Mouse (Mus musculus) limb, embryonic 14.5 days (tissue): ENCODE measurements around the gene 1700012A03Rik. TPM values are rescaled to one million over a fixed set of nuclear protein-coding genes. Genes with fewer than 3 reads are reported as not detected.

Experiments used
- ATAC-seq: fragments of 200-750 bp; cut with Nextera tagmentation; 2 replicates; pipeline ENCODE4 v1.8.0; 2017; ENCODE audit warnings: low read depth, moderate number of reproducible peaks, moderate TSS enrichment; ENCODE audit not compliant: low FRiP score
- DNase-seq: peaks from one replicate; pipeline ENCODE4 v3.0.0-alpha.2; 2015; ENCODE audit warnings: low spot score
- H3K27ac ChIP-seq: fragments of 300-500 bp; sonication (generic); replicated peaks from 2 replicates; pipeline ENCODE4 v1.5.1; 2014; ENCODE audit warnings: low read depth, mild to moderate bottlenecking, low read length, moderate library complexity, mixed read lengths
- H3K27me3 ChIP-seq: fragments of 300-500 bp; sonication (generic); 2 replicates; pipeline ENCODE4 v1.6.1; 2014; ENCODE audit warnings: low read length, mixed read lengths; ENCODE audit not compliant: control insufficient read depth, insufficient read depth
- H3K36me3 ChIP-seq: fragments of 300-500 bp; sonication (generic); 2 replicates; pipeline ENCODE4 v1.6.1; 2014; ENCODE audit warnings: mild to moderate bottlenecking, low read length, moderate library complexity, mixed read lengths; ENCODE audit not compliant: control insufficient read depth, insufficient read depth
- H3K4me1 ChIP-seq: fragments of 300-500 bp; sonication (generic); 2 replicates; pipeline ENCODE4 v1.6.1; 2014; ENCODE audit warnings: antibody characterized with exemption, low read length, mixed read lengths; ENCODE audit not compliant: control insufficient read depth, insufficient read depth
- H3K4me2 ChIP-seq: fragments of 300-500 bp; sonication (generic); replicated peaks from 2 replicates; pipeline ENCODE4 v1.6.1; 2014; ENCODE audit warnings: low read depth, mild to moderate bottlenecking, low read length, moderate library complexity; ENCODE audit not compliant: severe bottlenecking
- H3K4me3 ChIP-seq: fragments of 300-500 bp; sonication (generic); replicated peaks from 2 replicates; pipeline ENCODE4 v1.5.1; 2014; ENCODE audit warnings: low read length
- H3K9ac ChIP-seq: fragments of 300-500 bp; sonication (generic); 2 replicates; pipeline ENCODE4 v1.6.1; 2014; ENCODE audit warnings: mild to moderate bottlenecking, low read depth, low read length, moderate library complexity; ENCODE audit not compliant: severe bottlenecking
- H3K9me3 ChIP-seq: fragments of 300-500 bp; sonication (generic); 2 replicates; pipeline ENCODE4 v1.6.1; 2016; ENCODE audit warnings: low read length; ENCODE audit not compliant: control insufficient read depth
- POLR2A ChIP-seq: fragments of 200-500 bp; IDR thresholded peaks from 2 replicates; pipeline ENCODE4 v1.8.0; 2012; ENCODE audit warnings: inconsistent platforms, mild to moderate bottlenecking, moderate library complexity, borderline replicate concordance; ENCODE audit not compliant: insufficient read depth, insufficient read length; ENCODE audit errors: extremely low read depth
- WGBS: fragments of 180-500 bp; shearing (Covaris S2); extraction: QIAGEN DNeasy Blood & Tissue Kit; methylation state at CpG from one replicate; pipeline ENCODE4 v1.1.7; 2014; 5-methylcytosine and 5-hydroxymethylcytosine counted together
- polyA plus RNA-seq, 2 experiments: library from polyadenylated mRNA; depleted of rRNA in 1 of 2; stranded (reverse) in 1 of 2; unstranded in 1 of 2; fragments of >200 nt; fragmentation: Nextera tagmentation in 1 of 2; extraction: Ambion mirVana in 1 of 2; gene quantifications; 2 replicates each; pipeline versions ENCODE4 v1.2.1 to v1.2.3; 2012 to 2014

1700012A03Rik gene
- polyA plus RNA-seq, 2 experiments, result not detected

GRCm38 (mm10) chr6:32058571-32058970 is 8.5 kb downstream of the 1700012A03Rik start:
- H3K27ac ChIP-seq, result no peak overlapping the region
- H3K9me3 ChIP-seq, result no peaks in the 10 kb centered on the region
- no peaks in the 10 kb centered on the region for H3K27me3 ChIP-seq
- ATAC-seq (no peak), DNase-seq (no peak)
- H3K4me2 ChIP-seq, result no peak overlapping the region
- no peaks in the 10 kb centered on the region for H3K36me3 ChIP-seq
- no peak overlapping the region for H3K4me3 ChIP-seq
- no peak for TF ChIP-seq POLR2A
- 91% methylated on average over 2 of the region's 2 CpGs for WGBS
- no peak overlapping the region for H3K9ac ChIP-seq
- no peaks in the 10 kb centered on the region for H3K4me1 ChIP-seq

GRCm38 (mm10) chr6:32060641-32061040 is 10.6 kb downstream of the 1700012A03Rik start:
- Histone ChIP-seq H3K4me1 (no peaks in the 10 kb centered on the region), H3K9ac (no peak overlapping the region), H3K9me3 (no peaks in the 10 kb centered on the region), H3K4me3 (no peak overlapping the region), H3K27me3 (no peaks in the 10 kb centered on the region), H3K4me2 (no peak overlapping the region), H3K27ac (no peak overlapping the region), H3K36me3 (no peaks in the 10 kb centered on the region)
- ATAC-seq, result no peak
- 86% methylated on average over 2 of the region's 2 CpGs for WGBS
- DNase-seq, result no peak
- no peak for TF ChIP-seq POLR2A

- H3K4me3 ChIP-seq, result no peak overlapping the region
- DNase-seq (no peak), ATAC-seq (no peak)
- no peaks in the 10 kb centered on the region for H3K27me3 ChIP-seq
- no peak overlapping the region for H3K4me2 ChIP-seq
- TF ChIP-seq POLR2A, result no peak
- no peaks in the 10 kb centered on the region for H3K9me3 ChIP-seq
- 77% methylated on average over 9 of the region's 9 CpGs for WGBS
- no peak overlapping the region for H3K9ac ChIP-seq
- no peak overlapping the region for H3K27ac ChIP-seq
- H3K36me3 ChIP-seq, result no peaks in the 10 kb centered on the region
- H3K4me1 ChIP-seq, result no peaks in the 10 kb centered on the region
Observed at GRCm38 (mm10) chr6:32061266-32061665, 11.2 kb downstream of the 1700012A03Rik start.

- WGBS, result 79% methylated on average over 10 of the region's 10 CpGs
- Histone ChIP-seq H3K36me3 (no peaks in the 10 kb centered on the region), H3K27me3 (no peaks in the 10 kb centered on the region), H3K4me3 (no peak overlapping the region), H3K9me3 (no peaks in the 10 kb centered on the region), H3K4me1 (no peaks in the 10 kb centered on the region), H3K4me2 (no peak overlapping the region), H3K9ac (no peak overlapping the region), H3K27ac (no peak overlapping the region)
- no peak for TF ChIP-seq POLR2A
- ATAC-seq (no peak), DNase-seq (no peak)
Observed at GRCm38 (mm10) chr6:32065789-32066510, 15.9 kb downstream of the 1700012A03Rik start.

GRCm38 (mm10) chr6:32072161-32072560 is 22.1 kb downstream of the 1700012A03Rik start:
- WGBS, result 75% methylated on average over 1 of the region's 1 CpGs
- TF ChIP-seq POLR2A, result no peak
- Histone ChIP-seq H3K27me3 (no peaks in the 10 kb centered on the region), H3K4me2 (no peak overlapping the region), H3K36me3 (no peaks in the 10 kb centered on the region), H3K9me3 (no peaks in the 10 kb centered on the region), H3K9ac (no peak overlapping the region), H3K4me3 (no peak overlapping the region), H3K4me1 (no peaks in the 10 kb centered on the region), H3K27ac (no peak overlapping the region)
- ATAC-seq (no peak), DNase-seq (no peak)

GRCm38 (mm10) chr6:32093312-32093711 is 43.3 kb downstream of the 1700012A03Rik start:
- no peaks in the 10 kb centered on the region for H3K9me3 ChIP-seq
- H3K27ac ChIP-seq, result no peak overlapping the region
- H3K4me3 ChIP-seq, result no peak overlapping the region
- H3K4me2 ChIP-seq, result no peak overlapping the region
- H3K27me3 ChIP-seq, result no peaks in the 10 kb centered on the region
- H3K9ac ChIP-seq, result no peak overlapping the region
- DNase-seq (no peak), ATAC-seq (no peak)
- 85% methylated on average over 10 of the region's 14 CpGs for WGBS
- no peaks in the 10 kb centered on the region for H3K4me1 ChIP-seq
- TF ChIP-seq POLR2A, result no peak
- no peaks in the 10 kb centered on the region for H3K36me3 ChIP-seq
